Mouse (Mus musculus) small intestine, adult 2 months (tissue): ENCODE measurements at regions not wholly inside any gene's neighbourhood (a gene's known extent, or its start where the extent isn't known, plus 50 kb on each side); places are given as distances from the start of the nearest gene placed in this dataset.

Source experiments
- CTCF ChIP-seq: fragments of 200-500 bp; IDR thresholded peaks from 2 replicates; pipeline ENCODE4 v1.5.1; 2012; ENCODE audit warnings: low read depth, mild to moderate bottlenecking, control low read depth, inconsistent platforms, low read length, moderate library complexity, mixed read lengths; ENCODE audit not compliant: insufficient replicate concordance, insufficient read length; ENCODE audit errors: extremely low read depth
- POLR2A ChIP-seq: fragments of 200-500 bp; IDR thresholded peaks from 2 replicates; pipeline ENCODE4 v1.6.1; 2012; ENCODE audit warnings: low read depth, mild to moderate bottlenecking, control low read depth, inconsistent platforms, low read length, moderate library complexity

GRCm38 (mm10) chrX:43686635-43687034, 95.7 kb downstream of the Tex13c1 start:
- TF ChIP-seq POLR2A (no peak), CTCF (no peak)
